ENCODE assay signal across 8 mouse cellular contexts in the genomic region with DNA sequence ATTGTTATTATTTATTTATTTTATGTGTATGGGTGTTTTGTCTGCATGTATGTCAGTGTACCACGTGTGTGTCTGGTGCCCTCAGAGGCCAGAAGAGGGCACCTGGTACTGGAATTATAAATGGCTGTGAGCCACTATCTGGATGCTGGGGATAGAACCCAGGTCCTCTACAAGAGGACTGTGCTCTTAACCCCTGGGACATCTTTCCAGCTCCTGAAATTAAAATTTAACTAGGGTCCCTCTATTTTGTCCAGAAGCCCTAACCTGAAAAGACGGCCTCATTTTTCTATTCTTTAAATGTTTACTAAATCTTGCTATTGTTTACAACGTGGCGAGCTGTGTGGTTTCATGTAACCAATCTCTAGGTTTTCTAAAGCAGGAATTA. TPM values are rescaled to one million over a fixed set of nuclear protein-coding genes. Genes with fewer than 3 reads are reported as not detected.
DNase-seq lines count a peak whose midpoint lies in the region; ATAC-seq lines count a peak whose summit lies in the region.

No protein-coding gene starts in this region.

- no peak for ATAC-seq in megakaryocyte, adult 5-6 weeks (ENCODE audit: poor library complexity, severe bottlenecking)
- ATAC-seq in embryonic facial prominence, embryonic 12.5 days (ENCODE audit: insufficient number of reproducible peaks, insufficient read depth, low FRiP score, low TSS enrichment): no peak
- ATAC-seq in intestine, embryonic 16.5 days: peak; percentile 44; the same call in 1 of the 2 replicates
- peak; percentile 31 for ATAC-seq in midbrain, embryonic 11.5 days (ENCODE audit: low FRiP score)

- peak overlapping the region; percentile 99 for H3K4me3 ChIP-seq in megakaryocyte, embryonic 14.5 days (replicated peaks)
- peak overlapping the region; percentile 84 for H3K4me3 ChIP-seq in embryonic facial prominence, embryonic 12.5 days
- no peak overlapping the region for H3K4me3 ChIP-seq in intestine, embryonic 16.5 days (ENCODE audit: low read length)
- H3K4me3 ChIP-seq in midbrain, embryonic 11.5 days (ENCODE audit: low read depth, low read length): peak overlapping the region; percentile 98

- DNase-seq in midbrain, embryonic 11.5 days (ENCODE audit: low spot score, missing footprints): no peak
- DNase-seq in c-Kit-positive CD71-positive TER-119-positive erythroid progenitor cells, embryonic 14.5 days (ENCODE audit: low spot score): no peak
- DNase-seq in layer of hippocampus, postnatal 10 days (ENCODE audit: low spot score in 2 of 2): no peak
- DNase-seq in adrenal gland, postnatal 10 days: no peak

- H3K9me3 ChIP-seq in megakaryocyte, embryonic 14.5 days: no peaks in the 10 kb centered on the region
- H3K9me3 ChIP-seq in embryonic facial prominence, embryonic 12.5 days: no peaks in the 10 kb centered on the region
- no peaks in the 10 kb centered on the region for H3K9me3 ChIP-seq in intestine, embryonic 16.5 days (ENCODE audit: control insufficient read depth, low read length)
- H3K9me3 ChIP-seq in midbrain, embryonic 11.5 days (ENCODE audit: control insufficient read depth, low read length): no peaks in the 10 kb centered on the region

- H3K4me2 ChIP-seq in embryonic facial prominence, embryonic 12.5 days (replicated peaks): peak overlapping the region; percentile 96; the same call in 1 of the 2 replicates
- H3K4me2 ChIP-seq in intestine, embryonic 16.5 days (ENCODE audit: low read depth, low read length): 0 out of 2 replicates have a peak overlapping the region, but pooled peaks have one; percentile 13
- H3K4me2 ChIP-seq in midbrain, embryonic 11.5 days: peak overlapping the region; percentile 96

- H3K9ac ChIP-seq in embryonic facial prominence, embryonic 12.5 days: no peak overlapping the region
- H3K9ac ChIP-seq in intestine, embryonic 16.5 days (ENCODE audit: low read depth, low read length): no peak overlapping the region
- H3K9ac ChIP-seq in midbrain, embryonic 11.5 days (ENCODE audit: low read length): no peak overlapping the region

- WGBS in embryonic facial prominence, embryonic 12.5 days: 24% methylated on average over 4 of the region's 4 CpGs
- 30% methylated on average over 4 of the region's 4 CpGs for WGBS in intestine, embryonic 16.5 days
- WGBS in midbrain, embryonic 11.5 days: 26% methylated on average over 4 of the region's 4 CpGs

- H3K27me3 ChIP-seq in megakaryocyte, embryonic 14.5 days (replicated peaks): peaks cover 36% of the 10 kb centered on the region
- peaks cover 36% of the 10 kb centered on the region for H3K27me3 ChIP-seq in embryonic facial prominence, embryonic 12.5 days
- H3K27me3 ChIP-seq in intestine, embryonic 16.5 days (replicated peaks; ENCODE audit: control insufficient read depth, insufficient read depth, low read length): peaks cover 5% of the 10 kb centered on the region
- peaks cover 21% of the 10 kb centered on the region for H3K27me3 ChIP-seq in midbrain, embryonic 11.5 days (ENCODE audit: control insufficient read depth, insufficient read depth, low read length)

- H3K36me3 ChIP-seq in megakaryocyte, embryonic 14.5 days (replicated peaks; ENCODE audit: low read length): peaks cover 32% of the 10 kb centered on the region
- peaks cover 18% of the 10 kb centered on the region for H3K36me3 ChIP-seq in embryonic facial prominence, embryonic 12.5 days
- H3K36me3 ChIP-seq in intestine, embryonic 16.5 days (ENCODE audit: control insufficient read depth, insufficient read depth, low read length): no peaks in the 10 kb centered on the region
- H3K36me3 ChIP-seq in midbrain, embryonic 11.5 days (ENCODE audit: control insufficient read depth, insufficient read depth, low read length): peaks cover 3% of the 10 kb centered on the region; the same call in 1 of the 2 replicates

- H3K4me1 ChIP-seq in megakaryocyte, embryonic 14.5 days: peaks cover 53% of the 10 kb centered on the region
- H3K4me1 ChIP-seq in embryonic facial prominence, embryonic 12.5 days: peaks cover 22% of the 10 kb centered on the region
- H3K4me1 ChIP-seq in intestine, embryonic 16.5 days (ENCODE audit: control insufficient read depth, insufficient read depth, low read length): peaks cover 23% of the 10 kb centered on the region
- H3K4me1 ChIP-seq in midbrain, embryonic 11.5 days (ENCODE audit: control insufficient read depth, insufficient read depth, low read length): peaks cover 13% of the 10 kb centered on the region

- no peak overlapping the region for H3K27ac ChIP-seq in embryonic facial prominence, embryonic 12.5 days
- no peak overlapping the region for H3K27ac ChIP-seq in intestine, embryonic 16.5 days (ENCODE audit: low read length)
- H3K27ac ChIP-seq in midbrain, embryonic 11.5 days (ENCODE audit: low read depth, low read length): no peak overlapping the region

RNA-seq across cellular contexts. Expression of a gene that starts 0.4 kb away (rescaled TPM):
- polyA plus RNA-seq in megakaryocyte, embryonic 14.5 days (2012; ENCODE audit: insufficient read depth, low replicate concordance): 176 and 219 TPM in 2 replicates
- total RNA-seq in megakaryocyte, adult 5-6 weeks (2015): 78.9 and 82.6 TPM in 2 replicates
- 90.1 and 96.4 TPM in 2 replicates for total RNA-seq in megakaryocyte, adult 5-6 weeks (2017)
- polyA plus RNA-seq in embryonic facial prominence, embryonic 12.5 days (2016; fragmentation: Nextera tagmentation; extraction: Ambion mirVana): 199 and 213 TPM in 2 replicates
- polyA plus RNA-seq in intestine, embryonic 16.5 days (2015; fragmentation: Nextera tagmentation; extraction: Ambion mirVana): 162 and 170 TPM in 2 replicates
- 196 and 206 TPM in 2 replicates for polyA plus RNA-seq in midbrain, embryonic 11.5 days (2014; fragmentation: Nextera tagmentation; extraction: Ambion mirVana)
- total RNA-seq in layer of hippocampus, postnatal 10 days (2021): 100 to 1,000 TPM; 312 to 315 TPM
- total RNA-seq in adrenal gland, postnatal 10 days (2021): 100 to 1,000 TPM; 151 to 164 TPM

RNA-seq across cellular contexts. Expression of a gene that starts 2.6 kb away (rescaled TPM):
- 6.6 and 11.4 TPM in 2 replicates for polyA plus RNA-seq in megakaryocyte, embryonic 14.5 days (2012; ENCODE audit: insufficient read depth, low replicate concordance)
- total RNA-seq in megakaryocyte, adult 5-6 weeks (2015): 0.85 and 0.93 TPM in 2 replicates
- 0.70 and 0.94 TPM in 2 replicates for total RNA-seq in megakaryocyte, adult 5-6 weeks (2017)
- 13.5 and 16.8 TPM in 2 replicates for polyA plus RNA-seq in embryonic facial prominence, embryonic 12.5 days (2016; fragmentation: Nextera tagmentation; extraction: Ambion mirVana)
- polyA plus RNA-seq in intestine, embryonic 16.5 days (2015; fragmentation: Nextera tagmentation; extraction: Ambion mirVana): 5.2 and 5.3 TPM in 2 replicates
- polyA plus RNA-seq in midbrain, embryonic 11.5 days (2014; fragmentation: Nextera tagmentation; extraction: Ambion mirVana): 26.3 and 31.1 TPM in 2 replicates
- total RNA-seq in layer of hippocampus, postnatal 10 days (2021): 100 to 1,000 TPM; 360 to 377 TPM
- total RNA-seq in adrenal gland, postnatal 10 days (2021): 10 to 100 TPM in 1 of 2 experiments, 1 to 10 TPM in 1; 7.4 to 16.9 TPM

RNA-seq across cellular contexts. Expression of a gene that starts 23.1 kb away (rescaled TPM):
- polyA plus RNA-seq in megakaryocyte, embryonic 14.5 days (2012; ENCODE audit: insufficient read depth, low replicate concordance): 245 and 640 TPM in 2 replicates
- total RNA-seq in megakaryocyte, adult 5-6 weeks (2015): 40.4 and 48.4 TPM in 2 replicates
- total RNA-seq in megakaryocyte, adult 5-6 weeks (2017): 5.6 and 8.9 TPM in 2 replicates
- polyA plus RNA-seq in embryonic facial prominence, embryonic 12.5 days (2016; fragmentation: Nextera tagmentation; extraction: Ambion mirVana): 17.2 and 23.3 TPM in 2 replicates
- 9.9 and 11.1 TPM in 2 replicates for polyA plus RNA-seq in intestine, embryonic 16.5 days (2015; fragmentation: Nextera tagmentation; extraction: Ambion mirVana)
- polyA plus RNA-seq in midbrain, embryonic 11.5 days (2014; fragmentation: Nextera tagmentation; extraction: Ambion mirVana): 12.3 and 16.3 TPM in 2 replicates
- 10 to 100 TPM; 44.8 to 58.7 TPM for total RNA-seq in layer of hippocampus, postnatal 10 days (2021)
- total RNA-seq in adrenal gland, postnatal 10 days (2021): 10 to 100 TPM; 42.9 to 66.4 TPM

RNA-seq across cellular contexts. Expression of a gene that starts 45.9 kb away (rescaled TPM):
- polyA plus RNA-seq in megakaryocyte, embryonic 14.5 days (2012; ENCODE audit: insufficient read depth, low replicate concordance): 26.0 and 101 TPM in 2 replicates
- total RNA-seq in megakaryocyte, adult 5-6 weeks (2015): 38.4 and 47.8 TPM in 2 replicates
- 80.3 and 95.2 TPM in 2 replicates for total RNA-seq in megakaryocyte, adult 5-6 weeks (2017)
- 138 and 142 TPM in 2 replicates for polyA plus RNA-seq in embryonic facial prominence, embryonic 12.5 days (2016; fragmentation: Nextera tagmentation; extraction: Ambion mirVana)
- polyA plus RNA-seq in intestine, embryonic 16.5 days (2015; fragmentation: Nextera tagmentation; extraction: Ambion mirVana): 96.8 and 108 TPM in 2 replicates
- 185 and 187 TPM in 2 replicates for polyA plus RNA-seq in midbrain, embryonic 11.5 days (2014; fragmentation: Nextera tagmentation; extraction: Ambion mirVana)
- total RNA-seq in layer of hippocampus, postnatal 10 days (2021): 10 to 100 TPM; 53.9 to 57.7 TPM
- 10 to 100 TPM; 82.6 to 86.3 TPM for total RNA-seq in adrenal gland, postnatal 10 days (2021)

RNA-seq across cellular contexts. Expression of a gene that starts 54.3 kb away (rescaled TPM):
- 10.4 and 19.6 TPM in 2 replicates for polyA plus RNA-seq in megakaryocyte, embryonic 14.5 days (2012; ENCODE audit: insufficient read depth, low replicate concordance)
- 9.6 and 12.0 TPM in 2 replicates for total RNA-seq in megakaryocyte, adult 5-6 weeks (2015)
- 13.2 and 17.8 TPM in 2 replicates for total RNA-seq in megakaryocyte, adult 5-6 weeks (2017)
- polyA plus RNA-seq in embryonic facial prominence, embryonic 12.5 days (2016; fragmentation: Nextera tagmentation; extraction: Ambion mirVana): 29.0 and 30.5 TPM in 2 replicates
- 40.3 and 44.5 TPM in 2 replicates for polyA plus RNA-seq in intestine, embryonic 16.5 days (2015; fragmentation: Nextera tagmentation; extraction: Ambion mirVana)
- 10.3 and 11.4 TPM in 2 replicates for polyA plus RNA-seq in midbrain, embryonic 11.5 days (2014; fragmentation: Nextera tagmentation; extraction: Ambion mirVana)
- 10 to 100 TPM; 38.3 to 38.4 TPM for total RNA-seq in layer of hippocampus, postnatal 10 days (2021)
- 10 to 100 TPM; 27.7 to 30.9 TPM for total RNA-seq in adrenal gland, postnatal 10 days (2021)

Comparison
In these comparisons a context has a peak if more than half of its experiments do, and no peak if none do; other contexts are left out.
1. ATAC-seq: peak in intestine, embryonic 16.5 days (single experiment) and midbrain, embryonic 11.5 days (single experiment); none in megakaryocyte, adult 5-6 weeks (single experiment) and embryonic facial prominence, embryonic 12.5 days (single experiment).
2. H3K4me2 ChIP-seq: peak in every context shown above with its lines; median percentile 96 in embryonic facial prominence, embryonic 12.5 days; 96 in midbrain, embryonic 11.5 days; 13 in intestine, embryonic 16.5 days.
3. RNA of a gene that starts 23.1 kb away (polyA plus RNA-seq): 245 to 640 TPM in megakaryocyte, embryonic 14.5 days; 17.2 to 23.3 TPM in embryonic facial prominence, embryonic 12.5 days, 12.3 to 16.3 TPM in midbrain, embryonic 11.5 days and 9.9 to 11.1 TPM in intestine, embryonic 16.5 days; every median in the first group is over 10 times any median in the second.